Mouse (Mus musculus) C2C12 (cell line): ENCODE data around the gene Gm21973.

ENCODE experiments used
- CTCF ChIP-seq: IDR thresholded peaks from one replicate; pipeline ENCODE4 v1.5.1; 2011; ENCODE audit not compliant: control insufficient read depth, insufficient read depth, insufficient read length
- MAX ChIP-seq: IDR thresholded peaks from one replicate; pipeline ENCODE4 v1.6.1; 2011; ENCODE audit warnings: mild to moderate bottlenecking, control low read depth
- MYOD1 ChIP-seq: IDR thresholded peaks from one replicate; pipeline ENCODE4 v1.6.1; 2011; ENCODE audit warnings: low read depth; ENCODE audit not compliant: control insufficient read depth, insufficient read length
- MYOG ChIP-seq: IDR thresholded peaks from one replicate; pipeline ENCODE4 v1.6.1; 2011; ENCODE audit not compliant: control insufficient read depth, insufficient read length; ENCODE audit errors: extremely low read depth
- USF1 ChIP-seq: IDR thresholded peaks from one replicate; pipeline ENCODE4 v1.6.1; 2011; ENCODE audit warnings: low read depth, mild to moderate bottlenecking, control low read depth, moderate library complexity

- TF ChIP-seq MAX (no peak), CTCF (no peak), MYOG (no peak), USF1 (no peak), MYOD1 (no peak)
These were observed 47.7 kb upstream of the Gm21973 start for GRCm38 (mm10) chr15:10277461-10277860.
